ENCODE assay signal across 7 mouse cellular contexts in genomic region chr2:25167481-25167880, GRCm38 (mm10). TPM values are rescaled to one million over a fixed set of nuclear protein-coding genes. Genes with fewer than 3 reads are reported as not detected.
DNase-seq lines count a peak whose midpoint lies in the region; ATAC-seq and TF ChIP-seq lines count a peak whose summit lies in the region.

No protein-coding gene starts in this region.

- 0 out of 2 replicates have a peak overlapping the region, but pooled peaks have one; percentile 51 for H3K27ac ChIP-seq in lung, postnatal 0 days (ENCODE audit: low read length)
- peak overlapping the region; percentile 91 for H3K27ac ChIP-seq in forebrain, embryonic 11.5 days (ENCODE audit: low read depth, low read length)
- H3K27ac ChIP-seq in intestine, postnatal 0 days (ENCODE audit: low read depth, low read length) = peak overlapping the region; percentile 61
- H3K27ac ChIP-seq in neural tube, embryonic 15.5 days (replicated peaks) = peak overlapping the region; percentile 76

- H3K36me3 ChIP-seq in lung, postnatal 0 days (ENCODE audit: insufficient read depth, low read length) = no peaks in the 10 kb centered on the region
- H3K36me3 ChIP-seq in forebrain, embryonic 11.5 days (ENCODE audit: control insufficient read depth, insufficient read depth, low read length) = no peaks in the 10 kb centered on the region
- no peaks in the 10 kb centered on the region for H3K36me3 ChIP-seq in intestine, postnatal 0 days (ENCODE audit: control insufficient read depth, insufficient read depth)
- no peaks in the 10 kb centered on the region for H3K36me3 ChIP-seq in neural tube, embryonic 15.5 days

- no peak; the same call in 1 of the 2 replicates for ATAC-seq in lung, postnatal 0 days
- ATAC-seq in forebrain, embryonic 11.5 days (replicated peaks; ENCODE audit: low FRiP score) = peak; percentile 52
- ATAC-seq in intestine, postnatal 0 days = peak; percentile 53
- peak; percentile 43; the same call in 1 of the 2 replicates for ATAC-seq in neural tube, embryonic 15.5 days (ENCODE audit: low FRiP score)

- no peaks in the 10 kb centered on the region for H3K27me3 ChIP-seq in lung, postnatal 0 days (replicated peaks; ENCODE audit: insufficient read depth, low read length)
- H3K27me3 ChIP-seq in forebrain, embryonic 11.5 days (ENCODE audit: control insufficient read depth, insufficient read depth, low read length) = no peaks in the 10 kb centered on the region
- no peaks in the 10 kb centered on the region for H3K27me3 ChIP-seq in intestine, postnatal 0 days (replicated peaks; ENCODE audit: control insufficient read depth, insufficient read depth, low read length)
- no peaks in the 10 kb centered on the region for H3K27me3 ChIP-seq in neural tube, embryonic 15.5 days (replicated peaks)

- peaks cover 17% of the 10 kb centered on the region; the same call in 1 of the 2 replicates for H3K4me1 ChIP-seq in lung, postnatal 0 days (ENCODE audit: insufficient read depth, low read depth, low read length)
- peaks cover 31% of the 10 kb centered on the region for H3K4me1 ChIP-seq in forebrain, embryonic 11.5 days (replicated peaks; ENCODE audit: control insufficient read depth, insufficient read depth, low read length)
- peaks cover 13% of the 10 kb centered on the region for H3K4me1 ChIP-seq in intestine, postnatal 0 days (replicated peaks; ENCODE audit: control insufficient read depth, insufficient read depth, low read length)
- H3K4me1 ChIP-seq in neural tube, embryonic 15.5 days = peaks cover 44% of the 10 kb centered on the region

- WGBS in lung, postnatal 0 days = 15% methylated on average over 4 of the region's 4 CpGs
- WGBS in forebrain, embryonic 11.5 days = 20% methylated on average over 4 of the region's 4 CpGs
- WGBS in intestine, postnatal 0 days = 20% methylated on average over 4 of the region's 4 CpGs
- 12% methylated on average over 4 of the region's 4 CpGs for WGBS in neural tube, embryonic 15.5 days

- no peak for TF ChIP-seq EP300 in lung, postnatal 0 days (IDR thresholded peaks at IDR 0.05)

- H3K9ac ChIP-seq in lung, postnatal 0 days (replicated peaks; ENCODE audit: low read depth) = 0 out of 2 replicates have a peak overlapping the region, but pooled peaks have one; percentile 16
- H3K9ac ChIP-seq in forebrain, embryonic 11.5 days (ENCODE audit: low read length) = peak overlapping the region; percentile 57
- peak overlapping the region; percentile 35; the same call in 1 of the 2 replicates for H3K9ac ChIP-seq in intestine, postnatal 0 days (ENCODE audit: low read depth, low read length)
- H3K9ac ChIP-seq in neural tube, embryonic 15.5 days (replicated peaks) = peak overlapping the region; percentile 57

- no peak for DNase-seq in lung, postnatal 0 days (ENCODE audit: low spot score)
- no peak for DNase-seq in lung, postnatal 36 days
- DNase-seq in forebrain, embryonic 11.5 days (ENCODE audit: low spot score) = no peak
- no peak for DNase-seq in cerebellum, postnatal 10 days
- no peak for DNase-seq in urinary bladder, adult 2 months (ENCODE audit: low spot score)

- peak overlapping the region; percentile 45 for H3K4me3 ChIP-seq in lung, postnatal 0 days (ENCODE audit: low read depth, low read length)
- peak overlapping the region; percentile 33 for H3K4me3 ChIP-seq in forebrain, embryonic 11.5 days (ENCODE audit: low read depth, low read length)
- H3K4me3 ChIP-seq in intestine, postnatal 0 days (ENCODE audit: low read depth, low read length) = peak overlapping the region; percentile 36
- H3K4me3 ChIP-seq in neural tube, embryonic 15.5 days (replicated peaks) = peak overlapping the region; percentile 49

- TF ChIP-seq CTCF in lung, postnatal 0 days (IDR thresholded peaks at IDR 0.05) = no peak
- 0 out of 2 replicates have a peak, but pooled peaks have one; percentile 10 for TF ChIP-seq CTCF in intestine, postnatal 0 days (IDR thresholded peaks at IDR 0.05; ENCODE audit: low read depth)

- peak overlapping the region; percentile 89 for H3K4me2 ChIP-seq in lung, postnatal 0 days (replicated peaks; ENCODE audit: low read depth, low read length)
- peak overlapping the region; percentile 61 for H3K4me2 ChIP-seq in forebrain, embryonic 11.5 days (ENCODE audit: low read depth, low read length, severe bottlenecking)
- H3K4me2 ChIP-seq in intestine, postnatal 0 days (replicated peaks; ENCODE audit: low read depth) = peak overlapping the region; percentile 85
- H3K4me2 ChIP-seq in neural tube, embryonic 15.5 days = peak overlapping the region; percentile 94

- H3K9me3 ChIP-seq in lung, postnatal 0 days (ENCODE audit: low read length) = no peaks in the 10 kb centered on the region
- no peaks in the 10 kb centered on the region for H3K9me3 ChIP-seq in forebrain, embryonic 11.5 days (ENCODE audit: control insufficient read depth, low read length)
- no peaks in the 10 kb centered on the region for H3K9me3 ChIP-seq in intestine, postnatal 0 days (ENCODE audit: control insufficient read depth)
- H3K9me3 ChIP-seq in neural tube, embryonic 15.5 days (replicated peaks) = no peaks in the 10 kb centered on the region

RNA-seq across cellular contexts. Expression of gene Nrarp, which starts 13.1 kb away (rescaled TPM):
- 14.1 and 16.0 TPM in 2 replicates for polyA plus RNA-seq in lung, postnatal 0 days (2015; fragmentation: Nextera tagmentation; extraction: Ambion mirVana)
- 63.6 and 72.1 TPM in 2 replicates for polyA plus RNA-seq in forebrain, embryonic 11.5 days (2014; fragmentation: Nextera tagmentation; extraction: Ambion mirVana)
- polyA plus RNA-seq in intestine, postnatal 0 days (2015; fragmentation: Nextera tagmentation; extraction: Ambion mirVana) = 15.9 and 16.5 TPM in 2 replicates
- 15.0 and 16.8 TPM in 2 replicates for polyA plus RNA-seq in neural tube, embryonic 15.5 days (2015; fragmentation: Nextera tagmentation; extraction: Ambion mirVana)
- polyA plus RNA-seq in urinary bladder, adult 2 months (2012; rRNA removed) = 50.1 and 60.0 TPM in 2 replicates

RNA-seq across cellular contexts. Expression of gene Tor4a, which starts 29.2 kb away (rescaled TPM):
- 13.8 and 14.8 TPM in 2 replicates for polyA plus RNA-seq in lung, postnatal 0 days (2015; fragmentation: Nextera tagmentation; extraction: Ambion mirVana)
- 1.3 and 1.5 TPM in 2 replicates for polyA plus RNA-seq in forebrain, embryonic 11.5 days (2014; fragmentation: Nextera tagmentation; extraction: Ambion mirVana)
- polyA plus RNA-seq in intestine, postnatal 0 days (2015; fragmentation: Nextera tagmentation; extraction: Ambion mirVana) = 12.0 and 12.6 TPM in 2 replicates
- 1.6 and 5.9 TPM in 2 replicates for polyA plus RNA-seq in neural tube, embryonic 15.5 days (2015; fragmentation: Nextera tagmentation; extraction: Ambion mirVana)
- polyA plus RNA-seq in urinary bladder, adult 2 months (2012; rRNA removed) = 22.6 and 25.3 TPM in 2 replicates

RNA-seq across cellular contexts. Expression of gene Nelfb, which starts 43.8 kb away (rescaled TPM):
- polyA plus RNA-seq in lung, postnatal 0 days (2015; fragmentation: Nextera tagmentation; extraction: Ambion mirVana) = 74.0 and 80.1 TPM in 2 replicates
- 110 TPM in 2 replicates for polyA plus RNA-seq in forebrain, embryonic 11.5 days (2014; fragmentation: Nextera tagmentation; extraction: Ambion mirVana)
- 41.4 and 45.6 TPM in 2 replicates for polyA plus RNA-seq in intestine, postnatal 0 days (2015; fragmentation: Nextera tagmentation; extraction: Ambion mirVana)
- 101 and 105 TPM in 2 replicates for polyA plus RNA-seq in neural tube, embryonic 15.5 days (2015; fragmentation: Nextera tagmentation; extraction: Ambion mirVana)
- 55.4 and 60.6 TPM in 2 replicates for polyA plus RNA-seq in urinary bladder, adult 2 months (2012; rRNA removed)

RNA-seq across cellular contexts. Expression of gene Stpg3, which starts 47.0 kb away (rescaled TPM):
- polyA plus RNA-seq in lung, postnatal 0 days (2015; fragmentation: Nextera tagmentation; extraction: Ambion mirVana) = 0.12 TPM in 1 of 2 replicates, not detected in the other
- not detected in 2 replicates for polyA plus RNA-seq in forebrain, embryonic 11.5 days (2014; fragmentation: Nextera tagmentation; extraction: Ambion mirVana)
- not detected in 2 replicates for polyA plus RNA-seq in intestine, postnatal 0 days (2015; fragmentation: Nextera tagmentation; extraction: Ambion mirVana)
- polyA plus RNA-seq in neural tube, embryonic 15.5 days (2015; fragmentation: Nextera tagmentation; extraction: Ambion mirVana) = not detected in 2 replicates
- not detected in 2 replicates for polyA plus RNA-seq in urinary bladder, adult 2 months (2012; rRNA removed)

RNA-seq across cellular contexts. Expression of gene Fam166a, which starts 51.1 kb away (rescaled TPM):
- 0.32 and 0.98 TPM in 2 replicates for polyA plus RNA-seq in lung, postnatal 0 days (2015; fragmentation: Nextera tagmentation; extraction: Ambion mirVana)
- polyA plus RNA-seq in forebrain, embryonic 11.5 days (2014; fragmentation: Nextera tagmentation; extraction: Ambion mirVana) = 0.88 and 1.3 TPM in 2 replicates
- 0.78 and 1.4 TPM in 2 replicates for polyA plus RNA-seq in intestine, postnatal 0 days (2015; fragmentation: Nextera tagmentation; extraction: Ambion mirVana)
- polyA plus RNA-seq in neural tube, embryonic 15.5 days (2015; fragmentation: Nextera tagmentation; extraction: Ambion mirVana) = not detected in 2 replicates
- polyA plus RNA-seq in urinary bladder, adult 2 months (2012; rRNA removed) = 0.08 and 0.10 TPM in 2 replicates
